ENCODE assay signal across 13 mouse cellular contexts in the genomic region with DNA sequence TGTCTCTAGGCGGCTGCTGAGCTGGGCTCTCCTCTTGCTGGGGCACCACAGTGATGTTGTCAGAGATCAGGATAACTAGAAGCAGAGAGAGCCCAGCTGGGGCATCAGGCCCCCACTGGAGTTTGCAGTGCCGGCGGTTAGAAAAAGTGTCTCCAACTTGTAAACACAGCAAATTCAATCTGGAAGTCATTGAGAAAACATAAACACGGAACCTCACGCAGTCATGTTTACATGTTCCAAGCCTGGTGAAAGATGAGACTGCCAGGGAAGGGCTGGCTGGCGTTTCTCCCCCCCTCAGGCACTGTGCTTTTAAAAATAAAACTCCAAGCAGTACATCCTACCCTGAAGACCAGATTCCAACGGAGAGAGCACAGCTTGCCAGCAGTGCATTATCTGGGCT. TPM values are rescaled to one million over a fixed set of nuclear protein-coding genes. Genes with fewer than 3 reads are reported as not detected.
DNase-seq lines count a peak whose midpoint lies in the region; ATAC-seq lines count a peak whose summit lies in the region.
"Had no signal": no experiment of that assay in that cellular context is flagged by ENCODE, and none has a peak within 500 bp of the region (broad histone marks: within the 10 kb centered on the region; RNA-seq: fewer than 3 reads in every experiment).

No protein-coding gene starts in this region.

- H3K36me3 ChIP-seq in hindbrain, embryonic 10.5 days = no peaks in the 10 kb centered on the region
- H3K36me3 ChIP-seq in hindbrain, embryonic 12.5 days = no peaks in the 10 kb centered on the region
- no peaks in the 10 kb centered on the region for H3K36me3 ChIP-seq in embryonic facial prominence, embryonic 10.5 days (replicated peaks)
- H3K36me3 ChIP-seq: neural tube, embryonic 12.5 days had no signal

- H3K27me3 ChIP-seq in hindbrain, embryonic 10.5 days (ENCODE audit: insufficient read depth, poor library complexity, severe bottlenecking) = peaks cover 93% of the 10 kb centered on the region
- peaks cover 54% of the 10 kb centered on the region for H3K27me3 ChIP-seq in hindbrain, embryonic 12.5 days
- peaks cover 54% of the 10 kb centered on the region for H3K27me3 ChIP-seq in embryonic facial prominence, embryonic 10.5 days (replicated peaks; ENCODE audit: low read depth, poor library complexity, severe bottlenecking)
- H3K27me3 ChIP-seq: neural tube, embryonic 12.5 days had no signal

- no peak overlapping the region for H3K9ac ChIP-seq in hindbrain, embryonic 12.5 days
- H3K9ac ChIP-seq: neural tube, embryonic 12.5 days had no signal

- WGBS in hindbrain, embryonic 10.5 days = 36% methylated on average over 7 of the region's 7 CpGs
- WGBS in hindbrain, embryonic 12.5 days = 33% methylated on average over 7 of the region's 7 CpGs
- WGBS in embryonic facial prominence, embryonic 10.5 days = 20% methylated on average over 7 of the region's 7 CpGs

- H3K4me1 ChIP-seq in hindbrain, embryonic 10.5 days (replicated peaks) = peaks cover 18% of the 10 kb centered on the region
- H3K4me1 ChIP-seq in hindbrain, embryonic 12.5 days = peaks cover 8% of the 10 kb centered on the region; the same call in 1 of the 2 replicates
- peaks cover 34% of the 10 kb centered on the region for H3K4me1 ChIP-seq in embryonic facial prominence, embryonic 10.5 days

- H3K9me3 ChIP-seq in hindbrain, embryonic 10.5 days = no peaks in the 10 kb centered on the region
- H3K9me3 ChIP-seq in hindbrain, embryonic 12.5 days (replicated peaks) = no peaks in the 10 kb centered on the region
- H3K9me3 ChIP-seq in embryonic facial prominence, embryonic 10.5 days = no peaks in the 10 kb centered on the region
- H3K9me3 ChIP-seq: megakaryocyte, embryonic 14.5 days; neural tube, embryonic 12.5 days had no signal

- no peak overlapping the region for H3K27ac ChIP-seq in hindbrain, embryonic 10.5 days
- no peak overlapping the region for H3K27ac ChIP-seq in hindbrain, embryonic 12.5 days
- H3K27ac ChIP-seq in embryonic facial prominence, embryonic 10.5 days (replicated peaks) = peak overlapping the region; percentile 58
- H3K27ac ChIP-seq: neural tube, embryonic 12.5 days had no signal

- ATAC-seq in hindbrain, embryonic 12.5 days (ENCODE audit: low FRiP score) = no peak
- no peak for ATAC-seq in erythroid progenitor cell, adult 5-6 weeks (replicated peaks; ENCODE audit: low FRiP score, poor library complexity, severe bottlenecking)
- ATAC-seq: activated CD4-positive, CD25-positive, alpha-beta regulatory T cell, adult 4 months; forebrain, embryonic 14.5 days had no signal

- no peak overlapping the region for H3K4me3 ChIP-seq in hindbrain, embryonic 10.5 days
- H3K4me3 ChIP-seq in hindbrain, embryonic 12.5 days = no peak overlapping the region
- H3K4me3 ChIP-seq in embryonic facial prominence, embryonic 10.5 days = 0 out of 2 replicates have a peak overlapping the region, but pooled peaks have one; percentile 21
- H3K4me3 ChIP-seq: megakaryocyte, embryonic 14.5 days; neural tube, embryonic 12.5 days had no signal

- DNase-seq in hindbrain, embryonic 10.5 days (ENCODE audit: low spot score) = peak; percentile 37
- peak; percentile 64 for DNase-seq in embryonic facial prominence, embryonic 10.5 days (ENCODE audit: low spot score)
- peak; percentile 19 for DNase-seq in gastrocnemius, postnatal 10 days
- peak; percentile 36 for DNase-seq in lung, postnatal 25 days (ENCODE audit: low spot score)
- no peak for DNase-seq in testis, postnatal 10 days (ENCODE audit: low spot score)
- DNase-seq in cerebellum, adult 9-10 months = no peak
- DNase-seq: cerebellum, adult 11-12 months had no signal

- no peak overlapping the region for H3K4me2 ChIP-seq in hindbrain, embryonic 12.5 days (replicated peaks)
- H3K4me2 ChIP-seq: neural tube, embryonic 12.5 days had no signal

RNA-seq across cellular contexts. Expression of a gene that starts 32.3 kb away (rescaled TPM):
- polyA plus RNA-seq in hindbrain, embryonic 10.5 days (2016; fragmentation: Nextera tagmentation; extraction: Ambion mirVana) = 31.2 and 31.9 TPM in 2 replicates
- polyA plus RNA-seq in hindbrain, embryonic 12.5 days (2016; fragmentation: Nextera tagmentation; extraction: Ambion mirVana) = 39.5 and 40.3 TPM in 2 replicates
- polyA plus RNA-seq in embryonic facial prominence, embryonic 10.5 days (2016; fragmentation: Nextera tagmentation; extraction: Ambion mirVana) = 43.3 and 47.2 TPM in 2 replicates
- 10 to 100 TPM; 19.1 to 24.6 TPM for total RNA-seq in gastrocnemius, postnatal 10 days (2021)
- 1.8 TPM in 1 of 2 replicates, not detected in the other for total RNA-seq in erythroid progenitor cell, adult 5-6 weeks (2015; ENCODE audit: low replicate concordance)
- 2.1 TPM in 1 of 2 replicates, not detected in the other for total RNA-seq in erythroid progenitor cell, adult 5-6 weeks (2017; ENCODE audit: low replicate concordance)
- polyA plus RNA-seq: activated CD4-positive, CD25-positive, alpha-beta regulatory T cell, adult 4 months had no signal

Comparison
In these comparisons a context has a peak if more than half of its experiments do, and no peak if none do; other contexts are left out.
1. DNase-seq: peak in hindbrain, embryonic 10.5 days (single experiment), embryonic facial prominence, embryonic 10.5 days (single experiment), gastrocnemius, postnatal 10 days (single experiment) and lung, postnatal 25 days (single experiment); none in testis, postnatal 10 days (single experiment) and cerebellum, adult 9-10 months (single experiment).